Mouse (Mus musculus) MEL (cell line): Measurements from ENCODE around the gene Fdx1. TPM values are rescaled to one million over a fixed set of nuclear protein-coding genes. Genes with fewer than 3 reads are reported as not detected.
A peak's percentile ranks its signal among the peaks of the same experiment; 100 is the strongest.

Experiments used
- DNase-seq: peaks from one replicate; pipeline ENCODE4 v3.0.0; 2011; ENCODE audit warnings: low read depth, low spot score
- H3K27ac ChIP-seq: 2 replicates; pipeline ENCODE4 v1.5.1; 2012; ENCODE audit warnings: low read depth, mild to moderate bottlenecking, control low read depth, low read length, moderate library complexity; ENCODE audit not compliant: control insufficient read depth
- H3K27me3 ChIP-seq, 2 experiments: fragments of 150-350 bp in 1 of 2; sonication (generic) in 1 of 2; 2 replicates each; pipeline ENCODE4 v1.6.1; 2012; ENCODE audit warnings: low read length in 2 of 2, mild to moderate bottlenecking in 2 of 2, improper control_type of control experiment in 1 of 2, moderate library complexity in 1 of 2; ENCODE audit not compliant: insufficient read depth in 2 of 2, control insufficient read depth in 1 of 2
- H3K36me3 ChIP-seq, 2 experiments: 2 replicates each; pipeline ENCODE4 v1.6.1; 2012 to 2014; ENCODE audit warnings: low read length in 2 of 2, improper control_type of control experiment in 1 of 2, inconsistent platforms in 1 of 2, mild to moderate bottlenecking in 1 of 2; ENCODE audit not compliant: insufficient read depth in 2 of 2, control insufficient read depth in 1 of 2
- H3K4me1 ChIP-seq, 2 experiments: fragments of 150-350 bp in 1 of 2; sonication (generic) in 1 of 2; 2 replicates each; pipeline ENCODE4 v1.6.1; 2012; ENCODE audit warnings: low read length in 2 of 2, improper control_type of control experiment in 1 of 2, mild to moderate bottlenecking in 1 of 2; ENCODE audit not compliant: insufficient read depth in 2 of 2, control insufficient read depth in 1 of 2
- H3K4me3 ChIP-seq, 2 experiments: fragments of 150-350 bp in 1 of 2; sonication (generic) in 1 of 2; 2 replicates each; pipeline ENCODE4 v1.5.1; 2012; ENCODE audit warnings: low read depth in 2 of 2, low read length in 2 of 2, mild to moderate bottlenecking in 2 of 2, moderate library complexity in 2 of 2, control low read depth in 1 of 2, improper control_type of control experiment in 1 of 2; ENCODE audit not compliant: control insufficient read depth in 1 of 2, insufficient read depth in 1 of 2
- H3K79me2 ChIP-seq: 2 replicates; pipeline ENCODE4 v1.6.1; 2012; ENCODE audit warnings: mild to moderate bottlenecking, low read length, moderate library complexity; ENCODE audit not compliant: control insufficient read depth, poor library complexity, insufficient read depth
- H3K9ac ChIP-seq: 2 replicates; pipeline ENCODE4 v1.6.1; 2012; ENCODE audit warnings: low read depth, mild to moderate bottlenecking, control low read depth, low read length, moderate library complexity; ENCODE audit not compliant: control insufficient read depth, poor library complexity, severe bottlenecking
- H3K9me3 ChIP-seq: fragments of 150-350 bp; sonication (generic); replicated peaks from 2 replicates; pipeline ENCODE4 v1.6.1; 2012; ENCODE audit warnings: mild to moderate bottlenecking, low read length, improper control_type of control experiment, moderate library complexity; ENCODE audit not compliant: insufficient read depth
- BHLHE40 ChIP-seq: IDR thresholded peaks from 2 replicates; pipeline ENCODE4 v1.6.1; 2012; ENCODE audit warnings: low read depth, mild to moderate bottlenecking, inconsistent platforms, low read length, improper control_type of control experiment, borderline replicate concordance
- CHD1 ChIP-seq: IDR thresholded peaks from 2 replicates; pipeline ENCODE4 v1.6.1; 2012; ENCODE audit warnings: low read depth, mild to moderate bottlenecking, inconsistent platforms, low read length, improper control_type of control experiment
- CHD2 ChIP-seq: IDR thresholded peaks from 2 replicates; pipeline ENCODE4 v1.6.1; 2011; ENCODE audit warnings: low read length, improper control_type of control experiment
- CTCF ChIP-seq, 3 experiments: IDR thresholded peaks in 2 of 3; conservative IDR thresholded peaks in 1 of 3; 2 replicates each; pipeline ENCODE4 v1.5.1; 2011 to 2012; ENCODE audit warnings: low read length in 3 of 3, low read depth in 2 of 3, mild to moderate bottlenecking in 2 of 3, improper control_type of control experiment in 1 of 3, inconsistent platforms in 1 of 3, mixed read lengths in 1 of 3, moderate library complexity in 1 of 3; ENCODE audit not compliant: control insufficient read depth in 1 of 3, insufficient read depth in 1 of 3, poor library complexity in 1 of 3, severe bottlenecking in 1 of 3
- E2F4 ChIP-seq: IDR thresholded peaks from 2 replicates; pipeline ENCODE4 v1.6.1; 2011; ENCODE audit warnings: low read depth, low read length, improper control_type of control experiment, borderline replicate concordance
- ELF1 ChIP-seq: IDR thresholded peaks from 2 replicates; pipeline ENCODE4 v1.6.1; 2014; ENCODE audit warnings: low read depth, mild to moderate bottlenecking, inconsistent platforms, low read length, improper control_type of control experiment, moderate library complexity
- EP300 ChIP-seq, 2 experiments: IDR thresholded peaks; 2 replicates each; pipeline ENCODE4 v1.6.1; 2011; ENCODE audit warnings: improper control_type of control experiment in 2 of 2, low read length in 2 of 2, low read depth in 1 of 2, mild to moderate bottlenecking in 1 of 2
- ETS1 ChIP-seq: IDR thresholded peaks from 2 replicates; pipeline ENCODE4 v1.6.1; 2012; ENCODE audit warnings: low read depth, mild to moderate bottlenecking, inconsistent platforms, low read length, improper control_type of control experiment, moderate library complexity
- GATA1 ChIP-seq: IDR thresholded peaks from 2 replicates; pipeline ENCODE4 v1.6.1; 2011; ENCODE audit warnings: low read depth, low read length, improper control_type of control experiment
- HCFC1 ChIP-seq: IDR thresholded peaks from 2 replicates; pipeline ENCODE4 v1.6.1; 2012; ENCODE audit warnings: low read depth, mild to moderate bottlenecking, inconsistent platforms, low read length, improper control_type of control experiment, moderate library complexity
- KAT2A ChIP-seq: conservative IDR thresholded peaks from 2 replicates; pipeline ENCODE4 v1.6.1; 2012; ENCODE audit warnings: low read depth, low read length, improper control_type of control experiment, inconsistent platforms
- MAFK ChIP-seq: IDR thresholded peaks from 2 replicates; pipeline ENCODE4 v1.6.1; 2011; ENCODE audit warnings: low read depth, mild to moderate bottlenecking, low read length, improper control_type of control experiment, borderline replicate concordance
- MAX ChIP-seq: IDR thresholded peaks from 2 replicates; pipeline ENCODE4 v1.6.1; 2011; ENCODE audit warnings: low read length, improper control_type of control experiment
- MAZ ChIP-seq: IDR thresholded peaks from 2 replicates; pipeline ENCODE4 v1.6.1; 2012; ENCODE audit warnings: low read depth, mild to moderate bottlenecking, inconsistent platforms, low read length, improper control_type of control experiment
- MEF2A ChIP-seq: IDR thresholded peaks from 2 replicates; pipeline ENCODE4 v1.6.1; 2014; ENCODE audit warnings: low read depth, mild to moderate bottlenecking, inconsistent platforms, low read length, improper control_type of control experiment; ENCODE audit not compliant: poor library complexity, insufficient replicate concordance, severe bottlenecking; ENCODE audit errors: extremely low read depth
- POLR2A ChIP-seq, 2 experiments: IDR thresholded peaks; 2 replicates each; pipeline ENCODE4 v1.6.1; 2011 to 2012; ENCODE audit warnings: low read length in 2 of 2, mild to moderate bottlenecking in 2 of 2, control low read depth in 1 of 2, improper control_type of control experiment in 1 of 2, low read depth in 1 of 2, moderate library complexity in 1 of 2; ENCODE audit not compliant: control insufficient read depth in 1 of 2, insufficient read depth in 1 of 2, poor library complexity in 1 of 2
- POLR2AphosphoS2 ChIP-seq: IDR thresholded peaks from 2 replicates; pipeline ENCODE4 v1.6.1; 2011; ENCODE audit warnings: low read length, improper control_type of control experiment
- POLR2AphosphoS5 ChIP-seq: IDR thresholded peaks from 2 replicates; pipeline ENCODE4 v1.6.1; 2012; ENCODE audit warnings: low read depth, borderline replicate concordance, mild to moderate bottlenecking, inconsistent platforms, low read length, moderate library complexity, mixed read lengths
- RAD21 ChIP-seq: IDR thresholded peaks from 2 replicates; pipeline ENCODE4 v1.6.1; 2011; ENCODE audit warnings: mild to moderate bottlenecking, low read depth, low read length, improper control_type of control experiment
- RCOR1 ChIP-seq: IDR thresholded peaks from 2 replicates; pipeline ENCODE4 v1.6.1; 2012; ENCODE audit warnings: low read depth, mild to moderate bottlenecking, inconsistent platforms, low read length, improper control_type of control experiment
- SIN3A ChIP-seq: IDR thresholded peaks from 2 replicates; pipeline ENCODE4 v1.6.1; 2012; ENCODE audit warnings: low read length, improper control_type of control experiment, inconsistent platforms
- SMC3 ChIP-seq: IDR thresholded peaks from 2 replicates; pipeline ENCODE4 v1.6.1; 2011; ENCODE audit warnings: low read depth, low read length, improper control_type of control experiment
- UBTF ChIP-seq: IDR thresholded peaks from 2 replicates; pipeline ENCODE4 v1.6.1; 2012; ENCODE audit warnings: low read depth, mild to moderate bottlenecking, inconsistent platforms, low read length, improper control_type of control experiment, moderate library complexity, borderline replicate concordance; ENCODE audit not compliant: insufficient read depth
- USF1 ChIP-seq: IDR thresholded peaks from 2 replicates; pipeline ENCODE4 v1.6.1; 2014; ENCODE audit warnings: low read depth, mild to moderate bottlenecking, inconsistent platforms, low read length, improper control_type of control experiment, moderate library complexity
- ZKSCAN1 ChIP-seq: IDR thresholded peaks from 2 replicates; pipeline ENCODE4 v1.6.1; 2012; ENCODE audit warnings: low read depth, mild to moderate bottlenecking, inconsistent platforms, low read length, improper control_type of control experiment, moderate library complexity
- ZNF384 ChIP-seq: IDR thresholded peaks from 2 replicates; pipeline ENCODE4 v1.6.1; 2012; ENCODE audit warnings: low read depth, mild to moderate bottlenecking, inconsistent platforms, low read length, improper control_type of control experiment
- polyA plus RNA-seq, 2 experiments: library from polyadenylated mRNA; stranded (reverse) in 1 of 2; unstranded in 1 of 2; fragments of >175 nt in 1 of 2; fragments of >200 nt in 1 of 2; gene quantifications; 2 replicates each; pipeline versions ENCODE4 v1.2.1 to v1.2.4; 2012; ENCODE audit warnings: low replicate concordance in 2 of 2, low read depth in 1 of 2; ENCODE audit not compliant: insufficient read length in 2 of 2, insufficient read depth in 1 of 2, missing spikeins in 1 of 2
- total RNA-seq: library from RNA; depleted of rRNA; stranded (reverse); fragments of 300-350 nt; gene quantifications from 2 replicates; pipeline ENCODE4 v1.2.3, GENCODE M21; 2012

Gene Fdx1
- total and polyA plus RNA-seq, 3 experiments, result 39.3 to 40.4 TPM; not detected in 1

- TF ChIP-seq RAD21 (no peak), EP300 (IDR thresholded peaks at IDR 0.05; ENCODE audit: low read depth in 1 of 2, low read length in 2 of 2) (no peak), SMC3 (no peak), UBTF (no peak), SIN3A (no peak), ELF1 (no peak), GATA1 (no peak), ETS1 (no peak), POLR2A (IDR thresholded peaks at IDR 0.05; ENCODE audit: control insufficient read depth in 1 of 2, insufficient read depth in 1 of 2, low read depth in 1 of 2, low read length in 2 of 2, poor library complexity in 1 of 2) (no peak), ZKSCAN1 (no peak), ZNF384 (no peak), KAT2A (no peak), CTCF (IDR thresholded peaks at IDR 0.05 in 2 of 3, conservative IDR thresholded peaks at IDR 0.05 in 1 of 3; ENCODE audit: control insufficient read depth in 1 of 3, insufficient read depth in 1 of 3, low read depth in 2 of 3, low read length in 3 of 3, poor library complexity in 1 of 3, severe bottlenecking in 1 of 3) (no peak), BHLHE40 (no peak), E2F4 (no peak), HCFC1 (no peak), USF1 (no peak), POLR2AphosphoS2 (no peak), CHD2 (no peak), MAFK (no peak)
- TF ChIP-seq, all 39 proteins: peak for 0
- DNase-seq, result no peak
Measured at GRCm38 (mm10) chr9:51931054-51931690, 32.2 kb downstream of the Fdx1 start.

DNA sequence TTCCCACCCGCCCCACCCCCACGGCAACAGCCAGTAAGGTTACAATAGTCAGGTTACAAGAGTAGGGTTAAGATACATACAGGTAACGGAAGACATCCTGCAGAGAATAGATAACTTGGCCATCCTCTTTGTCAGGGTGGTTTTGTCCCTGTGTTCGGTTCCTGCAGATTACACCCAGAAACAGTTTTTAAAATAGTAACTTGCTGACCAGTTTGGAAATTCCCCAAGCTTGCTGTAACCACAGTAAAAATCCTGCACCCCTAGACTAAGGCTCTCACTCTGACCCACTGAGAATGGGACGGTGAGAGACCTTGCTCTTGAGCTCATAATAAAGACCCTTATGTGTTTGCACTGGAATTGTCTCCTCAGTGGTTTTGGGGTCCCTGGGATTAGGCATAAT is 33.4 kb downstream of the Fdx1 start:
- TF ChIP-seq MEF2A, result no peak
- TF ChIP-seq MAZ, result no peak
- no peak for TF ChIP-seq POLR2AphosphoS5
- TF ChIP-seq POLR2A (IDR thresholded peaks at IDR 0.05; ENCODE audit: control insufficient read depth in 1 of 2, insufficient read depth in 1 of 2, low read depth in 1 of 2, low read length in 2 of 2, poor library complexity in 1 of 2), result no peak
- no peak for TF ChIP-seq CHD1
- TF ChIP-seq MAX, result no peak
- 0 out of 4 replicates have a peak, but pooled peaks of 1 of the 2 experiments have one; percentile 30 for TF ChIP-seq EP300 (IDR thresholded peaks at IDR 0.05; ENCODE audit: low read depth in 1 of 2, low read length in 2 of 2)
- no peak for TF ChIP-seq RCOR1
- H3K9ac ChIP-seq, result no peak overlapping the region
- H3K27me3 ChIP-seq, result peaks cover 0 to 2% of the 10 kb centered on the region in 2 experiments; a peak in 1 of 4 replicates
- H3K27ac ChIP-seq, result no peak overlapping the region
- no peaks in the 10 kb centered on the region for H3K9me3 ChIP-seq
- H3K4me3 ChIP-seq, result no peak overlapping the region
- no peaks in the 10 kb centered on the region; a peak in 1 of 4 replicates for H3K36me3 ChIP-seq
- peaks cover 0 to 5% of the 10 kb centered on the region in 2 experiments; a peak in 1 of 4 replicates for H3K4me1 ChIP-seq
- DNase-seq, result no peak
- no peaks in the 10 kb centered on the region for H3K79me2 ChIP-seq

More at GRCm38 (mm10) chr9:51931054-51931690, 32.2 kb downstream of the Fdx1 start:
- Histone ChIP-seq H3K4me1 (peaks cover 0 to 5% of the 10 kb centered on the region in 2 experiments; a peak in 1 of 4 replicates), H3K4me3 (no peak overlapping the region), H3K27me3 (peaks cover 0 to under 1% of the 10 kb centered on the region in 2 experiments; a peak in 1 of 4 replicates), H3K79me2 (no peaks in the 10 kb centered on the region), H3K9me3 (no peaks in the 10 kb centered on the region), H3K9ac (no peak overlapping the region), H3K36me3 (no peaks in the 10 kb centered on the region; a peak in 1 of 4 replicates), H3K27ac (no peak overlapping the region)
